Mouse (Mus musculus): ENCODE data around the gene Rab11fip4.

GRCm38 (mm10) chr11:79660361-79661205 lies 69.6 kb downstream of the Rab11fip4 start:
- TF ChIP-seq HCFC1 (IDR thresholded peaks at IDR 0.05; ENCODE audit: borderline replicate concordance, insufficient read depth, low read length) = no peak
- TF ChIP-seq ZC3H11A (IDR thresholded peaks at IDR 0.05; ENCODE audit: borderline replicate concordance, low read depth, low read length) = no peak

Data from ES-E14 (cell line).